Mouse (Mus musculus) midbrain, embryonic 15.5 days (tissue): ENCODE data around the gene Osbpl8. TPM values are rescaled to one million over a fixed set of nuclear protein-coding genes. Genes with fewer than 3 reads are reported as not detected.

ENCODE experiments used
- ATAC-seq: fragments of 200-750 bp; cut with Nextera tagmentation; replicated peaks from 2 replicates; pipeline ENCODE4 v1.8.0; 2017; ENCODE audit warnings: moderate TSS enrichment
- H3K27ac ChIP-seq: fragments of 300-500 bp; sonication (generic); 2 replicates; pipeline ENCODE4 v1.5.1; 2015; ENCODE audit warnings: mild to moderate bottlenecking, inconsistent platforms
- H3K27me3 ChIP-seq: fragments of 300-500 bp; sonication (generic); replicated peaks from 2 replicates; pipeline ENCODE4 v1.6.1; 2015; ENCODE audit warnings: inconsistent platforms
- H3K36me3 ChIP-seq: fragments of 300-500 bp; sonication (generic); replicated peaks from 2 replicates; pipeline ENCODE4 v1.6.1; 2015; ENCODE audit warnings: inconsistent platforms
- H3K4me1 ChIP-seq: fragments of 300-500 bp; sonication (generic); 2 replicates; pipeline ENCODE4 v1.6.1; 2015; ENCODE audit warnings: inconsistent platforms
- H3K4me2 ChIP-seq: fragments of 300-500 bp; sonication (generic); 2 replicates; pipeline ENCODE4 v1.6.1; 2015; ENCODE audit warnings: inconsistent platforms, mild to moderate bottlenecking, moderate library complexity
- H3K4me3 ChIP-seq: fragments of 300-500 bp; sonication (generic); 2 replicates; pipeline ENCODE4 v1.5.1; 2015; ENCODE audit warnings: mild to moderate bottlenecking, inconsistent platforms
- H3K9ac ChIP-seq: fragments of 300-500 bp; sonication (generic); 2 replicates; pipeline ENCODE4 v1.6.1; 2015; ENCODE audit warnings: mild to moderate bottlenecking, inconsistent platforms
- H3K9me3 ChIP-seq: fragments of 300-500 bp; sonication (generic); 2 replicates; pipeline ENCODE4 v1.6.1; 2016; ENCODE audit warnings: inconsistent platforms
- WGBS: fragments of 180-500 bp; shearing (Covaris S2); methylation state at CpG from one replicate; pipeline ENCODE4 v1.1.7; 2015; ENCODE audit warnings: mixed read lengths; 5-methylcytosine and 5-hydroxymethylcytosine counted together
- polyA plus RNA-seq: library from polyadenylated mRNA; unstranded; fragments of >200 nt; fragmentation: Nextera tagmentation; extraction: Ambion mirVana; gene quantifications from 2 replicates; pipeline ENCODE4 v1.2.1, GENCODE M21; 2015

The Osbpl8 gene
- polyA plus RNA-seq, 1 experiment from 2014 or later: 18.0 TPM

- no peaks in the 10 kb centered on the region for H3K27me3 ChIP-seq
- H3K4me3 ChIP-seq: no peak overlapping the region
- H3K9me3 ChIP-seq: no peaks in the 10 kb centered on the region
- WGBS: 94% methylated on average over 3 of the region's 3 CpGs
- no peak overlapping the region for H3K9ac ChIP-seq
- no peaks in the 10 kb centered on the region for H3K36me3 ChIP-seq
- H3K4me1 ChIP-seq: no peaks in the 10 kb centered on the region
- ATAC-seq: no peak
- H3K4me2 ChIP-seq: no peak overlapping the region
- H3K27ac ChIP-seq: no peak overlapping the region
Observed at GRCm38 (mm10) chr10:111258256-111258655, 93.7 kb downstream of the Osbpl8 start.

- Histone ChIP-seq H3K9ac (no peak overlapping the region), H3K4me3 (no peak overlapping the region), H3K36me3 (peaks cover 27% of the 10 kb centered on the region), H3K27ac (no peak overlapping the region), H3K4me1 (no peaks in the 10 kb centered on the region), H3K27me3 (no peaks in the 10 kb centered on the region), H3K9me3 (no peaks in the 10 kb centered on the region), H3K4me2 (no peak overlapping the region)
- ATAC-seq: no peak
- 86% methylated on average over 15 of the region's 15 CpGs for WGBS
Observed at GRCm38 (mm10) chr10:111271687-111272086, 107.1 kb downstream of the Osbpl8 start.

DNA sequence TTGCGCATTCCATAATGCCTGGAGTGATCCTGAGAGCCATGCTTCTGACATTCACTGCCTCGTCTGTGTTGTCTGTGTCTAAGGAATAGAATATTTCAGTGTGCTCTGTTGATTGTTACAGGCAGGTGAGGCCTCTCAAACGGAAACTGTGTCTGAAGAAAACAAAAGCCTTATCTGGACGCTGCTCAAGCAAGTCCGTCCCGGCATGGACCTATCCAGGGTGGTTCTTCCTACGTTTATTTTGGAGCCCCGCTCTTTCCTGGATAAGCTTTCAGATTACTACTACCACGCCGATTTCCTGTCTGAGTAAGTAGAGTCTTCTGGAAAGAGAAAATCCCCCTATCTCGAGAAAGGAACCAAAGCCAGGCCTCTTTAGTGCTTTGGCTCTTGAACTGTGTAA lies 108.4 kb downstream of the Osbpl8 start:
- no peak overlapping the region for H3K4me3 ChIP-seq
- H3K27ac ChIP-seq: no peak overlapping the region
- 78% methylated on average over 11 of the region's 11 CpGs for WGBS
- no peak overlapping the region for H3K9ac ChIP-seq
- peaks cover 27% of the 10 kb centered on the region for H3K36me3 ChIP-seq
- ATAC-seq: no peak
- no peaks in the 10 kb centered on the region for H3K4me1 ChIP-seq
- H3K27me3 ChIP-seq: no peaks in the 10 kb centered on the region
- no peaks in the 10 kb centered on the region for H3K9me3 ChIP-seq
- no peak overlapping the region for H3K4me2 ChIP-seq

DNA sequence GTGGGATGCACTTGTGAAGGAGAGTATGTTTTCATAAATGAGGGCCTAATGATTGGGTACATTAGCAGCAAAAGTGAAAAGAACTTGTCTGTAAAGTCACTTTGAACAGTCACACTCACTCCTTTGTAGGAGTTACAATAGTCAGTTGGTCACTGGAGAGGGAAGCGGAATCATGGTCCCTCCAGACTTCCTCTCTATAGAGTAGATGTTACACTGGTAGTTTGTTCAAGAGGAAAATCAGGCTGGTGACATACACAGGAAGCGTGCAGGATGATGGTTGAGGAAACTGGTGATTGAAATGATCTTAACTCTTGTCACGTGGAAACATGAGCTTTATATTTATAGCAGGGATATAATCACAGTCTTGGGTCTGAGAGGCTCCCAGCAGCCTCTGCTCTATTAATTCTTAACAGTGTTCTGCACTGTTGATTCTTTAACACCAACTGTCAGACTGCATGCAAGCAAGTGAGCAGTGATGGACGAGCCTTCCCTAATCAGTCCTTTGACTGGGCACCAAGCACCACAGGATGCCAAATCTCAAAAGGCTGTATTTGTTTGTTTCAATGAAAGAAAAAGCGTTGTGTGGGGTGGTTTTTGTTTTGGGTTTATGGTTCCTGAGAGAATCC lies 109.0 kb downstream of the Osbpl8 start:
- WGBS: 22% methylated on average over 5 of the region's 5 CpGs
- H3K4me2 ChIP-seq: no peak overlapping the region
- no peaks in the 10 kb centered on the region for H3K9me3 ChIP-seq
- no peak for ATAC-seq
- H3K27ac ChIP-seq: no peak overlapping the region
- H3K36me3 ChIP-seq: peaks cover 27% of the 10 kb centered on the region
- no peak overlapping the region for H3K4me3 ChIP-seq
- no peaks in the 10 kb centered on the region for H3K4me1 ChIP-seq
- no peak overlapping the region for H3K9ac ChIP-seq
- H3K27me3 ChIP-seq: no peaks in the 10 kb centered on the region

DNA sequence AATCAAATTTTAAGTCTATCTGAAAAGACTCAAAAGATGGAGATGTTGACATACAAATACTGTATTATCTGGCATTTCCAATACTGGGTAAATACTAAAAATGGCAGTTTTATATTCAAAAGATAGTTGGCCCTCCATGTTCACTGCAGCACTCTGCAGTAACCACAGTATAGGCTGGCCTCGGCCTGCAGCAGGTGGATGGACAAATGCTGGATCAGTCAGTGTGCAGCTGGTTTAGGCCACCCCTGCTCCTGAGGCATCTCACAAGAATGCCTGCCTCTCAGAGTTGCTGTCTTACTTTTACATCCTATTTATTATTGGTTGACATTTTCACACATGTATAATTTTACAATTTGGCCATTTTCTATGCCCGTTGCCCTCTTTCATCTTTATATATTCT lies 111.3 kb downstream of the Osbpl8 start:
- H3K4me3 ChIP-seq: no peak overlapping the region
- no peak overlapping the region for H3K4me2 ChIP-seq
- WGBS: 92% methylated on average over 2 of the region's 2 CpGs
- no peaks in the 10 kb centered on the region for H3K9me3 ChIP-seq
- no peaks in the 10 kb centered on the region for H3K4me1 ChIP-seq
- no peak overlapping the region for H3K9ac ChIP-seq
- H3K36me3 ChIP-seq: peaks cover 32% of the 10 kb centered on the region
- H3K27ac ChIP-seq: no peak overlapping the region
- ATAC-seq: no peak
- no peaks in the 10 kb centered on the region for H3K27me3 ChIP-seq

GRCm38 (mm10) chr10:111297631-111298030 lies 133.1 kb downstream of the Osbpl8 start:
- ATAC-seq: no peak
- Histone ChIP-seq H3K4me2 (peak overlapping the region; percentile 57), H3K4me3 (peak overlapping the region; percentile 92), H3K27me3 (no peaks in the 10 kb centered on the region), H3K9ac (no peak overlapping the region), H3K36me3 (no peaks in the 10 kb centered on the region), H3K4me1 (peaks cover 16% of the 10 kb centered on the region), H3K27ac (peak overlapping the region; percentile 97), H3K9me3 (no peaks in the 10 kb centered on the region)
- WGBS: 47% methylated on average over 6 of the region's 6 CpGs

GRCm38 (mm10) chr10:111298140-111299098 lies 133.9 kb downstream of the Osbpl8 start, which contains the start of gene Bbs10:
Gene Bbs10, plus strand, starts transcription at chr10:111298679.
- peaks cover 16% of the 10 kb centered on the region for H3K4me1 ChIP-seq
- under 1% methylated on average over 53 of the region's 54 CpGs for WGBS
- no peaks in the 10 kb centered on the region for H3K36me3 ChIP-seq
- peak within 1 kb of the TSS; percentile 92 for H3K4me3 ChIP-seq
- H3K9me3 ChIP-seq: no peaks in the 10 kb centered on the region
- H3K9ac ChIP-seq: peak within 1 kb of the TSS; percentile 76
- ATAC-seq: peak; percentile 99
- peak within 1 kb of the TSS; percentile 57 for H3K4me2 ChIP-seq
- peak within 1 kb of the TSS; percentile 97 for H3K27ac ChIP-seq
- no peaks in the 10 kb centered on the region for H3K27me3 ChIP-seq

DNA sequence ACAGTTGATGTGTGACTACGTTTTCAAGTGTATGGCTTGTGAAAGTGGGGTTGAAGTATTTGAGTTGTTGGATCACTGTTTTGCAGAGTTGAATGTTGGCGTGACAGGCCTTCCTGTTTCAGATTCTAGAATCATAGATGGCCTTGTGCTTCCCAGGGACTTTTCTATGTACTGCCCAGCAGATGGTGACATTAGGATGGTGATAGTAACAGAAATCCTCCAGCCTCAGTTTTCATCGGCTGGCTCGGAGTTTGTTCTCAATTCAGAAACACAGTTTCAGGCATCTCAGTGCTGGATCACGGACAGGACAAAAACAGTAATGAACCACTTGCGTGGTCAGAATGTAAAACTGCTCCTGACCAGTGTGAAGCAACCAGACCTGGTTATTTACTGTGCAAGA lies 135.0 kb downstream of the Osbpl8 start:
- 73% methylated on average over 6 of the region's 6 CpGs for WGBS
- H3K4me1 ChIP-seq: peaks cover 16% of the 10 kb centered on the region
- H3K4me3 ChIP-seq: 0 out of 2 replicates have a peak overlapping the region, but pooled peaks have one; percentile 92
- H3K27ac ChIP-seq: no peak overlapping the region
- no peak overlapping the region for H3K9ac ChIP-seq
- H3K36me3 ChIP-seq: no peaks in the 10 kb centered on the region
- ATAC-seq: no peak
- H3K27me3 ChIP-seq: no peaks in the 10 kb centered on the region
- no peaks in the 10 kb centered on the region for H3K9me3 ChIP-seq
- H3K4me2 ChIP-seq: peak overlapping the region; percentile 57; the same call in 1 of the 2 replicates

DNA sequence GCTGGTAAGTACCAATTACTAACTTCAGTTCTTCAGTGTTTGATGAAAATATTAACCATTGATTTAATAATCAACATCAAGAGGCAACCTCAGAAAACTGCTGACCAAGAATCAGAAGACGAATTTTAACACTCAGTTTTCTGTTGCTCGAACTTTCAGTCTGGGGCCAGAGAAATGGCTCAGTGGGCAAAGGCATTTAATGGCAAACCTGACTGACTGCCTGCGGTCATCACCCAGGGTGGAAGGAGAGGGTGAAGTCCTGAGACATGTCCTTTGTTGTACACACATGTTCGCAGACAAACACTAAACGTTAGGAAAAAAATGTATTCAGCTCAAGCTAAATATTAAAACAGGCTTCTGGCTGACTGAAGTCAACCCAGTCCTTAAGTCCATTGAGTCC lies 136.5 kb downstream of the Osbpl8 start:
- WGBS: 95% methylated on average over 5 of the region's 5 CpGs
- Histone ChIP-seq H3K9ac (no peak overlapping the region), H3K4me2 (no peak overlapping the region), H3K27me3 (no peaks in the 10 kb centered on the region), H3K4me3 (no peak overlapping the region), H3K4me1 (peaks cover 16% of the 10 kb centered on the region), H3K27ac (no peak overlapping the region), H3K36me3 (no peaks in the 10 kb centered on the region), H3K9me3 (no peaks in the 10 kb centered on the region)
- no peak for ATAC-seq

- WGBS: 94% methylated on average over 6 of the region's 6 CpGs
- Histone ChIP-seq H3K27me3 (no peaks in the 10 kb centered on the region), H3K9me3 (no peaks in the 10 kb centered on the region), H3K36me3 (no peaks in the 10 kb centered on the region), H3K4me1 (peaks cover 16% of the 10 kb centered on the region), H3K4me2 (no peak overlapping the region), H3K9ac (no peak overlapping the region), H3K27ac (no peak overlapping the region), H3K4me3 (no peak overlapping the region)
- ATAC-seq: no peak
Observed at GRCm38 (mm10) chr10:111302486-111302885, 137.9 kb downstream of the Osbpl8 start.

DNA sequence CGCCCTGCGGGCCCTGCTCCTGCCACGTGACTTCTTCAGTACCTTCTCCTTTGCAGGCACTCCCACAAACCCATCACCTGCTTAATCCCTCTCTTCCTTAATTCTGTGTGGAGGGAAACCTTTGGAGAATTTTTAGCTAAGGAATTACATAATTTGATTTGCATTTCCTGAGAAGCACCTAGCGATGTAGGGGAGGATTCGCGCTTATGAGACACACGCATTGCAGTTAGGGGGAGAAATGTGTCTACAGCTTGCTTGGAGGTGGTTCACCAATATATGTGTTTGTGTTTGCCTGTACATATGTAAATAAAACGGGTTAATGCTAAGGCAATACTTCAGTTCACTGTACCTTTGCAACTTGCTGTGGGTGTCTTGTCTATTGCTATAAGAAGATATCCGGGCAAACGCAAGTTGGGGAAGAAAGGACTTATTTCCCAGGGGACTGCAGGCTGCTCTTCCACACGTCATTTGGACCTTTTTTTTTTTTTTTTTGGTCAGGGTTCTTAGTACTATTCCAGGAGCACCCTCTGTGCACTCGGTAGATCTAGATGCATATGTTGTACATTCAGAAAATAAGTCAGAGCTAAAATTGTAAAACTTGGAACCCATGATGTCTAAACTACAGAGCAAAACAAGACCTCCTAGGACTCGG lies 144.4 kb downstream of the Osbpl8 start:
- WGBS: 94% methylated on average over 13 of the region's 13 CpGs
- H3K27ac ChIP-seq: no peak overlapping the region
- H3K4me1 ChIP-seq: no peaks in the 10 kb centered on the region
- no peaks in the 10 kb centered on the region for H3K36me3 ChIP-seq
- H3K4me2 ChIP-seq: no peak overlapping the region
- no peaks in the 10 kb centered on the region for H3K9me3 ChIP-seq
- H3K9ac ChIP-seq: no peak overlapping the region
- ATAC-seq: no peak
- H3K27me3 ChIP-seq: no peaks in the 10 kb centered on the region
- no peak overlapping the region for H3K4me3 ChIP-seq

DNA sequence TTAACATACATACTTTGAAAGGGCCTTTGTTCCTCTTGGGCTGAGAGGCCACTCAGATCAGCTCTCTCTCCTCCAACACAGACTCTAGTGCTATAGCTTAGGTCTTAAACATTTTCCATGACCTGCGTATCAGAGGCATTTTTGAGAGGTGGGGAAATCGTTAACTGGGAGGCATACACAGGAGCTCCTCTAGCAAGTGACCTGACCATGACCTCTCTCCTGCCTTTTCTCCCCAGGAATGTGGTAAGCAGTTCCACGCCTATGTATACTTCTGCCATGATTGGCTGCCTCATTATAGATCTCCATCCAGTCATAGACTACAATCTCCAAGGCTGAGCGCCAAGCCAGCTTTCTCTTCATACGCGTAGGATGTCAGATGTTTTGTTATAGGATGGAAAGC lies 148.7 kb downstream of the Osbpl8 start:
- Histone ChIP-seq H3K4me1 (peaks cover 3% of the 10 kb centered on the region; the same call in 1 of the 2 replicates), H3K4me2 (no peak overlapping the region), H3K4me3 (no peak overlapping the region), H3K36me3 (no peaks in the 10 kb centered on the region), H3K27me3 (no peaks in the 10 kb centered on the region), H3K9me3 (no peaks in the 10 kb centered on the region), H3K9ac (no peak overlapping the region), H3K27ac (no peak overlapping the region)
- 82% methylated on average over 6 of the region's 6 CpGs for WGBS
- ATAC-seq: no peak
